Mouse (Mus musculus) hindbrain, embryonic 16.5 days (tissue): ENCODE data around the gene Sirt5. TPM values are rescaled to one million over a fixed set of nuclear protein-coding genes. Genes with fewer than 3 reads are reported as not detected.
A peak's percentile ranks its signal among the peaks of the same experiment; 100 is the strongest.

ENCODE experiments used
- ATAC-seq: fragments of 200-750 bp; cut with Nextera tagmentation; 2 replicates; pipeline ENCODE4 v1.8.0; 2017; ENCODE audit warnings: moderate TSS enrichment, moderate library complexity
- H3K27ac ChIP-seq: fragments of 300-500 bp; sonication (generic); 2 replicates; pipeline ENCODE4 v1.5.1; 2014; ENCODE audit warnings: low read depth, mild to moderate bottlenecking, control low read depth, low read length, moderate library complexity
- H3K27me3 ChIP-seq: fragments of 300-500 bp; sonication (generic); replicated peaks from 2 replicates; pipeline ENCODE4 v1.6.1; 2014; ENCODE audit warnings: low read length; ENCODE audit not compliant: control insufficient read depth, insufficient read depth
- H3K36me3 ChIP-seq: fragments of 300-500 bp; sonication (generic); 2 replicates; pipeline ENCODE4 v1.6.1; 2014; ENCODE audit warnings: mild to moderate bottlenecking, low read length, moderate library complexity, mixed read lengths; ENCODE audit not compliant: control insufficient read depth, insufficient read depth
- H3K4me1 ChIP-seq: fragments of 300-500 bp; sonication (generic); 2 replicates; pipeline ENCODE4 v1.6.1; 2014; ENCODE audit warnings: low read depth, low read length; ENCODE audit not compliant: control insufficient read depth, insufficient read depth
- H3K4me2 ChIP-seq: fragments of 300-500 bp; sonication (generic); 2 replicates; pipeline ENCODE4 v1.6.1; 2014; ENCODE audit warnings: mild to moderate bottlenecking, low read length, control low read depth, moderate library complexity
- H3K4me3 ChIP-seq: fragments of 300-500 bp; sonication (generic); 2 replicates; pipeline ENCODE4 v1.5.1; 2014; ENCODE audit warnings: mild to moderate bottlenecking, low read length, control low read depth, moderate library complexity
- H3K9ac ChIP-seq: fragments of 300-500 bp; sonication (generic); 2 replicates; pipeline ENCODE4 v1.6.1; 2014; ENCODE audit warnings: low read depth, mild to moderate bottlenecking, control low read depth, low read length, moderate library complexity
- H3K9me3 ChIP-seq: fragments of 300-500 bp; sonication (generic); 2 replicates; pipeline ENCODE4 v1.6.1; 2014; ENCODE audit warnings: mild to moderate bottlenecking, low read length, moderate library complexity; ENCODE audit not compliant: control insufficient read depth
- WGBS: fragments of 180-500 bp; shearing (Covaris S2); extraction: QIAGEN DNeasy Blood & Tissue Kit; methylation state at CpG from one replicate; pipeline ENCODE4 v1.1.7; 2014; 5-methylcytosine and 5-hydroxymethylcytosine counted together
- polyA plus RNA-seq: library from polyadenylated mRNA; unstranded; fragments of >200 nt; fragmentation: Nextera tagmentation; extraction: Ambion mirVana; gene quantifications from 2 replicates; pipeline ENCODE4 v1.2.1, GENCODE M21; 2015

Sirt5 gene
- 32.5 and 33.8 TPM in 2 replicates for polyA plus RNA-seq

GRCm38 (mm10) chr13:43364985-43365824 lies at the start of gene Sirt5:
Gene Sirt5 (plus strand): TSS chr13:43365496.
- Histone ChIP-seq H3K27me3 (no peaks in the 10 kb centered on the region), H3K9ac (peak within 1 kb of the TSS; percentile 74), H3K4me3 (peak within 1 kb of the TSS; percentile 54), H3K4me2 (peak within 1 kb of the TSS; percentile 88), H3K27ac (peak within 1 kb of the TSS; percentile 51; the same call in 1 of the 2 replicates), H3K4me1 (peaks cover 5% of the 10 kb centered on the region; the same call in 1 of the 2 replicates), H3K9me3 (no peaks in the 10 kb centered on the region), H3K36me3 (no peaks in the 10 kb centered on the region)
- 16% methylated on average over 39 of the region's 42 CpGs for WGBS
- ATAC-seq, result peak; percentile 97

- H3K27me3 ChIP-seq, result no peaks in the 10 kb centered on the region
- no peaks in the 10 kb centered on the region for H3K9me3 ChIP-seq
- H3K4me3 ChIP-seq, result no peak overlapping the region
- 75% methylated on average over 5 of the region's 5 CpGs for WGBS
- H3K4me2 ChIP-seq, result no peak overlapping the region
- H3K36me3 ChIP-seq, result no peaks in the 10 kb centered on the region
- no peaks in the 10 kb centered on the region for H3K4me1 ChIP-seq
- H3K9ac ChIP-seq, result no peak overlapping the region
- H3K27ac ChIP-seq, result no peak overlapping the region
- ATAC-seq, result no peak
Measured at GRCm38 (mm10) chr13:43317411-43317810, 47.9 kb upstream of the Sirt5 start.

- Histone ChIP-seq H3K9me3 (no peaks in the 10 kb centered on the region), H3K27me3 (no peaks in the 10 kb centered on the region), H3K36me3 (no peaks in the 10 kb centered on the region), H3K4me3 (no peak overlapping the region), H3K4me1 (no peaks in the 10 kb centered on the region), H3K27ac (no peak overlapping the region), H3K9ac (no peak overlapping the region), H3K4me2 (no peak overlapping the region)
- WGBS, result 82% methylated on average over 3 of the region's 3 CpGs
- ATAC-seq, result no peak
Measured at GRCm38 (mm10) chr13:43319396-43319795, 45.9 kb upstream of the Sirt5 start.

- WGBS, result 68% methylated on average over 2 of the region's 2 CpGs
- Histone ChIP-seq H3K4me1 (no peaks in the 10 kb centered on the region), H3K4me3 (no peak overlapping the region), H3K4me2 (no peak overlapping the region), H3K36me3 (no peaks in the 10 kb centered on the region), H3K27me3 (no peaks in the 10 kb centered on the region), H3K9me3 (no peaks in the 10 kb centered on the region), H3K27ac (no peak overlapping the region), H3K9ac (no peak overlapping the region)
- no peak for ATAC-seq
Measured at GRCm38 (mm10) chr13:43321492-43321891, 43.8 kb upstream of the Sirt5 start.

- H3K4me3 ChIP-seq, result no peak overlapping the region
- WGBS, result 77% methylated on average over 1 of the region's 1 CpGs
- no peaks in the 10 kb centered on the region for H3K4me1 ChIP-seq
- no peaks in the 10 kb centered on the region for H3K27me3 ChIP-seq
- H3K36me3 ChIP-seq, result no peaks in the 10 kb centered on the region
- no peak overlapping the region for H3K4me2 ChIP-seq
- H3K9ac ChIP-seq, result no peak overlapping the region
- no peak for ATAC-seq
- H3K27ac ChIP-seq, result no peak overlapping the region
- H3K9me3 ChIP-seq, result no peaks in the 10 kb centered on the region
Measured at GRCm38 (mm10) chr13:43325427-43325826, 39.9 kb upstream of the Sirt5 start.

- Histone ChIP-seq H3K9me3 (no peaks in the 10 kb centered on the region), H3K36me3 (no peaks in the 10 kb centered on the region), H3K27ac (no peak overlapping the region), H3K4me3 (no peak overlapping the region), H3K27me3 (no peaks in the 10 kb centered on the region), H3K4me2 (no peak overlapping the region), H3K4me1 (no peaks in the 10 kb centered on the region), H3K9ac (no peak overlapping the region)
- 74% methylated on average over 11 of the region's 11 CpGs for WGBS
- no peak for ATAC-seq
Measured at GRCm38 (mm10) chr13:43331721-43332444, 33.4 kb upstream of the Sirt5 start.

- no peak overlapping the region for H3K9ac ChIP-seq
- no peaks in the 10 kb centered on the region for H3K4me1 ChIP-seq
- H3K36me3 ChIP-seq, result no peaks in the 10 kb centered on the region
- WGBS, result 60% methylated on average over 7 of the region's 7 CpGs
- H3K27ac ChIP-seq, result no peak overlapping the region
- H3K4me3 ChIP-seq, result no peak overlapping the region
- H3K9me3 ChIP-seq, result no peaks in the 10 kb centered on the region
- no peak for ATAC-seq
- H3K27me3 ChIP-seq, result no peaks in the 10 kb centered on the region
- no peak overlapping the region for H3K4me2 ChIP-seq
Measured at GRCm38 (mm10) chr13:43332591-43332990, 32.7 kb upstream of the Sirt5 start.

GRCm38 (mm10) chr13:43336425-43337221 lies 28.7 kb upstream of the Sirt5 start:
- Histone ChIP-seq H3K4me2 (no peak overlapping the region), H3K9ac (no peak overlapping the region), H3K4me3 (no peak overlapping the region), H3K27ac (no peak overlapping the region), H3K9me3 (no peaks in the 10 kb centered on the region), H3K36me3 (no peaks in the 10 kb centered on the region), H3K4me1 (no peaks in the 10 kb centered on the region), H3K27me3 (no peaks in the 10 kb centered on the region)
- no peak for ATAC-seq
- 85% methylated on average over 12 of the region's 12 CpGs for WGBS

GRCm38 (mm10) chr13:43338001-43338400 lies 27.3 kb upstream of the Sirt5 start:
- ATAC-seq, result no peak
- Histone ChIP-seq H3K36me3 (no peaks in the 10 kb centered on the region), H3K27ac (no peak overlapping the region), H3K9ac (no peak overlapping the region), H3K4me3 (no peak overlapping the region), H3K4me2 (no peak overlapping the region), H3K4me1 (no peaks in the 10 kb centered on the region), H3K27me3 (no peaks in the 10 kb centered on the region), H3K9me3 (no peaks in the 10 kb centered on the region)
- WGBS, result 94% methylated on average over 8 of the region's 8 CpGs
